Mouse (Mus musculus) liver, embryonic 14.5 days (tissue): Measurements from ENCODE around the gene Bcl9.

Experiments used
- CTCF ChIP-seq: IDR thresholded peaks from 2 replicates; pipeline ENCODE4 v1.5.1; 2016; ENCODE audit warnings: antibody characterized with exemption, low read depth, control low read depth
- EP300 ChIP-seq: IDR thresholded peaks from 2 replicates; pipeline ENCODE4 v1.6.1; 2016; ENCODE audit warnings: antibody characterized with exemption, low read depth

- TF ChIP-seq CTCF (no peak), EP300 (no peak)
Observed at GRCm38 (mm10) chr3:97252896-97253295, 44.8 kb downstream of the Bcl9 start.
